Mouse (Mus musculus): ENCODE data around the gene Msl1.
A peak's percentile ranks its signal among the peaks of the same experiment; 100 is the strongest.

DNA sequence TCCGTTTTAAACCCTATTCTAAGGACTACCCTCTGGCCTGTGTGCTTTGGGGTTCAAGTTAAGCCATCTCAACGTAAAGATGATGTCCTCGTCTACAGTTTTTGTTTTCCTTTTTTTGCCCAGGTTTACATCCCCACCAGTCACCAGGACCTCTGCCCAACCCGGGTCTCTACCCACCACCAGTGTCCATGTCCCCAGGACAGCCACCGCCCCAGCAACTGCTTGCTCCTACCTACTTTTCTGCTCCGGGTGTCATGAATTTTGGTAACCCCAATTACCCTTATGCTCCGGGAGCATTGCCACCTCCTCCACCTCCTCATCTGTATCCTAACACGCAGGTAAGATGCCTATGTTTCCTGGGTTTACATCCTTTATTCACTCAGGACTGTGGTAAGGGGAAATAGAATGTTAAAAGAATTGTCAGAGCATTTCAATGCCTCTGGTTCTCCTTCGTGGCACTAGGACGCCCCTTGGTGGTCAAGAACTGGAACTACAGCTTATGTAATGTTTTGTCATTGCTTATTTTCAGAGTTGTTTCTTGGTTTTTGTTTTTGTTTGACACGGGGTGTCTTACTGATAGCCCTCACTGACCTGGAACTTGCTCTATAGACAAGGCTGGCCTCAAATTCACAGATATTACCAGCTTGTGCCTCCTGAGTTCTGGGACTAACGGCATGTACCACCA, 33.9 kb downstream of the Msl1 start:
- TF ChIP-seq CTCF (IDR thresholded peaks at IDR 0.05; ENCODE audit: borderline replicate concordance, insufficient read depth, low read depth, low read length) (peak; percentile 83), POLR2A (IDR thresholded peaks at IDR 0.05; ENCODE audit: borderline replicate concordance, insufficient read depth, low read length) (no peak)
